ENCODE assay signal across 14 mouse cellular contexts in the genomic region with DNA sequence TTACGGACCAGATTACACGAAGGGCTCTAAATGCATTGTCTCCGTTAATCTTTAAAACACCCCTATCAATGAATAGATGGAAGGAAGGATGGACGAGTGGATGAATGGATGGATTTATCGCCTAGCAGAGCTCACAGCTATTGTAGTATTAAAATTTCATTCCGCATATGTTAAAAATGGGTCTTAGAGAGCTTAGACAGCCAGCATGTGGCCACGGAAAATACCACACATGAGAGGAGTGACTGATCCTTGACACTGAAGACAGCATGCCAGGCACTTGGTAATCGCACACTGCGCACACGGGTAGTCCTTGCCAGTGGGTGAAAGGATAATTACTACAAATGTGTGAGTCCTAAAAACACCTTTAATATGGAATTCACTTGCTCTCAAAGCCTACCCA.
DNase-seq lines count a peak whose midpoint lies in the region; ATAC-seq and TF ChIP-seq lines count a peak whose summit lies in the region.
"Had no signal": no experiment of that assay in that cellular context is flagged by ENCODE, and none has a peak within 500 bp of the region (broad histone marks: within the 10 kb centered on the region; RNA-seq: fewer than 3 reads in every experiment).

No protein-coding gene starts in this region.

- no peaks in the 10 kb centered on the region for H3K9me3 ChIP-seq in heart, embryonic 14.5 days (ENCODE audit: control insufficient read depth, low read length)
- no peaks in the 10 kb centered on the region for H3K9me3 ChIP-seq in hindbrain, embryonic 10.5 days
- no peaks in the 10 kb centered on the region for H3K9me3 ChIP-seq in midbrain, embryonic 12.5 days

- TF ChIP-seq POLR2A in olfactory bulb, adult 2 months (IDR thresholded peaks at IDR 0.05; ENCODE audit: insufficient read depth, low read depth, low read length) = no peak

- TF ChIP-seq CTCF in olfactory bulb, adult 2 months (IDR thresholded peaks at IDR 0.05; ENCODE audit: insufficient read depth, low read depth, low read length) = no peak

- no peak overlapping the region for H3K27ac ChIP-seq in heart, embryonic 14.5 days (replicated peaks in 1 of 2; ENCODE audit: control insufficient read depth in 1 of 2, insufficient read depth in 1 of 2, low read depth in 2 of 2, low read length in 2 of 2)
- peak overlapping the region; percentile 43 for H3K27ac ChIP-seq in hindbrain, embryonic 10.5 days
- peak overlapping the region; percentile 82 for H3K27ac ChIP-seq in midbrain, embryonic 12.5 days (replicated peaks)
- H3K27ac ChIP-seq in olfactory bulb, adult 2 months (ENCODE audit: insufficient read depth, low read depth, low read length) = peak overlapping the region; percentile 85

- H3K27me3 ChIP-seq in heart, embryonic 14.5 days (ENCODE audit: control insufficient read depth, insufficient read depth, low read length) = no peaks in the 10 kb centered on the region
- peaks cover 20% of the 10 kb centered on the region for H3K27me3 ChIP-seq in hindbrain, embryonic 10.5 days (ENCODE audit: insufficient read depth, poor library complexity, severe bottlenecking)
- H3K27me3 ChIP-seq in midbrain, embryonic 12.5 days = peaks cover 57% of the 10 kb centered on the region

- peaks cover 22 to 39% of the 10 kb centered on the region in 2 experiments for H3K4me1 ChIP-seq in heart, embryonic 14.5 days (ENCODE audit: control insufficient read depth in 2 of 2, insufficient read depth in 2 of 2, low read length in 2 of 2)
- peaks cover 64% of the 10 kb centered on the region for H3K4me1 ChIP-seq in hindbrain, embryonic 10.5 days (replicated peaks)
- H3K4me1 ChIP-seq in midbrain, embryonic 12.5 days = peaks cover 62% of the 10 kb centered on the region
- peaks cover 45% of the 10 kb centered on the region for H3K4me1 ChIP-seq in olfactory bulb, adult 2 months (ENCODE audit: control insufficient read depth, insufficient read depth, low read length)

- H3K36me3 ChIP-seq in heart, embryonic 14.5 days (ENCODE audit: control insufficient read depth, insufficient read depth, low read length) = no peaks in the 10 kb centered on the region
- H3K36me3 ChIP-seq in hindbrain, embryonic 10.5 days = no peaks in the 10 kb centered on the region
- H3K36me3 ChIP-seq in midbrain, embryonic 12.5 days = no peaks in the 10 kb centered on the region

- intact Hi-C loops in gastrocnemius, postnatal 36 days (cut with DNase I) = no loop called here

- H3K4me3 ChIP-seq in heart, embryonic 14.5 days (ENCODE audit: control insufficient read depth in 1 of 2, insufficient read depth in 1 of 2, low read depth in 1 of 2, low read length in 2 of 2) = no peak overlapping the region
- no peak overlapping the region for H3K4me3 ChIP-seq in hindbrain, embryonic 10.5 days
- H3K4me3 ChIP-seq in midbrain, embryonic 12.5 days = no peak overlapping the region
- no peak overlapping the region for H3K4me3 ChIP-seq in olfactory bulb, adult 2 months (ENCODE audit: insufficient read depth, low read depth, low read length)

- H3K9ac ChIP-seq in heart, embryonic 14.5 days (ENCODE audit: low read length) = no peak overlapping the region
- H3K9ac ChIP-seq in midbrain, embryonic 12.5 days (replicated peaks) = peak overlapping the region; percentile 31; the same call in 1 of the 2 replicates

- peak overlapping the region; percentile 23; the same call in 1 of the 2 replicates for H3K4me2 ChIP-seq in heart, embryonic 14.5 days (ENCODE audit: low read length)
- peak overlapping the region; percentile 32 for H3K4me2 ChIP-seq in midbrain, embryonic 12.5 days (replicated peaks)

- WGBS in heart, embryonic 14.5 days = 79% methylated on average over 10 of the region's 10 CpGs
- WGBS in hindbrain, embryonic 10.5 days = 71% methylated on average over 10 of the region's 10 CpGs
- WGBS in midbrain, embryonic 12.5 days = 20% methylated on average over 10 of the region's 10 CpGs
- 30% methylated on average over 10 of the region's 10 CpGs for WGBS in olfactory bulb, adult 2 months

- no peak for ATAC-seq in heart, embryonic 14.5 days (ENCODE audit: insufficient number of reproducible peaks, insufficient read depth, low FRiP score, low read depth)
- ATAC-seq in midbrain, embryonic 12.5 days (ENCODE audit: low FRiP score, low read depth) = no peak

- DNase-seq in heart, adult 9 months (ENCODE audit: low spot score in 2 of 2) = no peak
- no peak for DNase-seq in hindbrain, embryonic 10.5 days (ENCODE audit: low spot score)
- DNase-seq in right cerebral cortex, postnatal 4 days = no peak
- DNase-seq in gastrocnemius, postnatal 36 days = no peak
- DNase-seq: adrenal gland, postnatal 10 days; B cell, adult 2 months; gastrocnemius, postnatal 25 days; kidney, postnatal 25 days; layer of hippocampus, postnatal 36 days; lung, postnatal 4 days; thymus, postnatal 25 days had no signal

Comparison
In these comparisons a context has a peak if more than half of its experiments do, and no peak if none do; other contexts are left out.
1. H3K27ac ChIP-seq: peak in hindbrain, embryonic 10.5 days (single experiment), midbrain, embryonic 12.5 days (single experiment) and olfactory bulb, adult 2 months (single experiment); none in heart, embryonic 14.5 days (0 of 2).